Mouse (Mus musculus) heart, postnatal 0 days (tissue): ENCODE data around the gene Gpsm2.

Experiments used
- CTCF ChIP-seq: IDR thresholded peaks from 2 replicates; pipeline ENCODE4 v1.5.1; 2016; ENCODE audit warnings: antibody characterized with exemption, control low read depth, low read depth
- EP300 ChIP-seq: IDR thresholded peaks from 2 replicates; pipeline ENCODE4 v1.6.1; 2016; ENCODE audit warnings: antibody characterized with exemption, low read depth

DNA sequence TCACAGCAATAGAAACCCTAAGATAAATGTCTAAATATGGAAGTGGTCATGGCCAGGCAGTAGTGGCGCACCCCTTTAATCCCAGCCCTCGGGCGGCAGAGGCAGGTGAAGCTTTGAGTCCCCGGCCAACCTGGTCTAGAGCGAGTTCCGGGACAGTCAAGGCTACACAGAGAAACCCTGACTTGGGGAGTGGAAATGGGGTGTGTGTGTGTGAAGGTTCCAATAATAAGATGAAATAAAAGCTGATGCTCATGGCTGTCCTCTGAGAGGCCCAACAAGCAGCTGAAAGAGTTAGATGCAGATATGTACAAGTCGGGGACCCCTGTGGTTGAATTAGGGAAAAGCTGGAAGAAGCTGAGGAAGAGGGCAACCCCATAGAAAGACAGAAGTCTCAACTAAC is 36.4 kb downstream of the Gpsm2 start:
- TF ChIP-seq CTCF (no peak), EP300 (no peak)
